Mouse (Mus musculus) testis, adult 2 months (tissue): ENCODE data around the gene Rell1.

Experiments used
- CTCF ChIP-seq: fragments of 200-500 bp; IDR thresholded peaks from 2 replicates; pipeline ENCODE4 v1.5.1; 2012; ENCODE audit warnings: low read depth, mild to moderate bottlenecking, inconsistent platforms, low read length, moderate library complexity; ENCODE audit not compliant: control insufficient read depth, insufficient read depth, insufficient replicate concordance
- POLR2A ChIP-seq: fragments of 200-500 bp; IDR thresholded peaks from 2 replicates; pipeline ENCODE4 v1.6.1; 2012; ENCODE audit warnings: low read depth, mild to moderate bottlenecking, inconsistent platforms, low read length, moderate library complexity; ENCODE audit not compliant: control insufficient read depth

GRCm38 (mm10) chr5:63935581-63935980 lies 33.1 kb downstream of the Rell1 start:
- TF ChIP-seq POLR2A (no peak), CTCF (no peak)
